Mouse (Mus musculus) embryo, embryonic 9.5 days (tissue): ENCODE measurements at regions not wholly inside any gene's neighbourhood (a gene's known extent, or its start where the extent isn't known, plus 50 kb on each side); places are given as distances from the start of the nearest gene placed in this dataset.
"Not testable (repeated sequence)": the region's sequence is repeated elsewhere in the genome, so short reads cannot be mapped to it uniquely, and the experiment has no call there.

Experiments
- DNase-seq: peaks from one replicate; pipeline ENCODE4 v3.0.0-alpha.2; 2017; ENCODE audit errors: extremely low spot score

DNA sequence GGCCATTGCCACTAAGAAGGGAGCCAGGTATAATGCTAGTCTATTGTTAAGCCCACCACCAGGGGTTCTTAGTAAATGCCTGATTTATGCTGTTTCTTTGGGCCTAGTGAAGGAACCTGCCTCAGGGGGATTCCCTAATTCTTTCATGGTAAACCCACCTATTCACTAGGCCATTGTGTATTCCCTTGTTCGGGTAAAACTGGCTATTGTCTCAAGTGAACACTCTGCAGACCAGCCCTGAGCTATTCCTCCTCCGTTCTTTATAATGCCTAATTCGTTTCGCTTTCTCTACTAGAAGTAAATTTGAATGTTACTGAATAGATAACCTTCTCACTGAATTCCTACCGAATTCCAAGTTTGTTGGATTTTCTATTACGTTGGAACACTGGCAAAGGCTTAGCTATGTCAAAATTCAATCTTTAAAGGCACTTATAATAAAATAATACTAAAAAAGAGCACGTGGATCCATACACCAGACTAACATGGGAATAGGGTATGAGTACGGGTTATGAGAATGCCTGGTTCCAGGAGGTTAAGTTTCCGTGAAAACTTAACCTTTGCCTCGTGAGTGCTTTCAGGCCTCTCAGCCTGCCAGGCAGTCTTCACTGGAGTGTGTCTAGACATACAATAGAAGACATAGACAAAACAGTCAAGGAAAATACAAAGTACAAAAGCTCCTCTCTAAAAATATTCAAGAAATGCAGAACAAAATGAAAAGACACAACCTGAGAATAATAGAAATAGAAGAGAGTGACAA, 536.8 kb upstream of the Cntn5 start:
- not testable (repeated sequence) for DNase-seq

DNA sequence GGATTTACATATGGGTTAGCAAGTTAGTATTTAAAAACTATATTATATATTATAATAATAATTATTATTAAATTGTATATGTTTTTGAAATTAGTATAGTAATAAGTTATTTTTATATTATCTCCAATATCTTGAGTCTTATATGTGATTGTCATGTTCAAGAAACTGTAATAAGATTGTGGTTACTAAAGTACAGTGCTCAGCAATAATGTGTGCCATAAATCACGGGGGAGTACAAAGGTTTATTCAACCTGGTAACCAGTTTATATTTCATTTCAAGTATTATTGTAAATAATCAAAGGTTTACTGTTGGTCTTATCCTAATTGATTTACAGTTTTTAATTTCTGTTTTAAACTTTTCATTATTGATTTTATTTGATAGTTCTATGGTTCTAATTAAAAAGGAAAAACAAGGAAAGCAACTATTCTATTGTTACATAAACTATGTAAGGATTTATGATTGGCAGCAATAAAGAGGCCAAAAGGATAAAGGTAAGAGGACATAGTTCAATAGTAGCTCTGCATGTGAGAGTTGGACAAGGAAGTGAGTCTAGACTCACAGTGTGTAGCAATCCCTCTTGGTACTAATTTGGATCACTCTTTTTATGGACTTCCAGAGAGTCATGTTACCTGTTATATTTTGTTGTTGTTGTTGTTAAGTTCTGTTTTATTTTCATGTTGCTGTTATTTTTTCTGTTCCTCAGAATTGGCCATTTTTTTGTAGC, 532.0 kb upstream of the Cntn5 start:
- DNase-seq = no peak

GRCm38 (mm10) chr9:11436014-11436413, 531.4 kb upstream of the Cntn5 start:
- DNase-seq = no peak

DNA sequence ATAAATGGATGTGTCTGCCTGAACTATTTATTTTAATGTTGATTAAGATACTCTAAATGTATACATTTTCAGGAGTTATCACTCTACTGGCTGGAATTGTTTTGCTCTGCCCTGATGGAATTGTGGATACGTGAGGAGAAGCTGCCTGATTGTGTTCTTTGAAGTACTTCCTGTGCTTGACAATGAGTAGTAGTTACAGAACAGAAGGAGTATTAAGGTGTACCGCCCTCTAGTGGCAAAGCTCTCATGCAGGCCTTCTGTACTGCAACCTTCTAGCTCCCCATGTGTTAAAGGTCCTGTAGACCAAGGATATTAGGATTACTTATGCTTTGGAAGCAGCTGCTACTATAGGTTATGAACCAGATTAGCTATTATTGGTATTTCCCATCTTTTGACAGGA, 530.4 kb upstream of the Cntn5 start:
- DNase-seq = peak; percentile 22

GRCm38 (mm10) chr9:11426473-11426872, 521.9 kb upstream of the Cntn5 start:
- DNase-seq = no peak

- DNase-seq = no peak
Observed at GRCm38 (mm10) chr9:11396829-11397228, 492.3 kb upstream of the Cntn5 start.

DNA sequence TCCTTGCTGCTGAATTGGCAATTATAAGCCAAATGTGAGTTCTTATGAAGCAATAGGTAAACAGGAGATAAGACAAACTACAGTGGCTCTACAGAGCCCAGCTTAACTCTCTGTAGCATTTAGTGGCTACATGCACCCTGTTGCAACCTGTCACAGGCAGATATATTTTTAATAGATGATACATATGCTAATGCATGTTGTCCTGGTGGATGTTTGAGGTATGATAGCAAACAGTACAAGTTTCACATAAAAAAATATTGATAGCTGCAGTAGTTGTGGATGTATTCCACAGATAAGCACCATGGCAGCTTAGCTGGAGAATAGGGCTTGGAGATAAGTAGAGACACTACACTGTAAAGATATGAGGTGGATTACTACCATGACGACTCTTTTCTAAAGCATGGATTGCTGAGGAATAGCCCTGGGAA, 477.1 kb upstream of the Cntn5 start:
- no peak for DNase-seq

DNA sequence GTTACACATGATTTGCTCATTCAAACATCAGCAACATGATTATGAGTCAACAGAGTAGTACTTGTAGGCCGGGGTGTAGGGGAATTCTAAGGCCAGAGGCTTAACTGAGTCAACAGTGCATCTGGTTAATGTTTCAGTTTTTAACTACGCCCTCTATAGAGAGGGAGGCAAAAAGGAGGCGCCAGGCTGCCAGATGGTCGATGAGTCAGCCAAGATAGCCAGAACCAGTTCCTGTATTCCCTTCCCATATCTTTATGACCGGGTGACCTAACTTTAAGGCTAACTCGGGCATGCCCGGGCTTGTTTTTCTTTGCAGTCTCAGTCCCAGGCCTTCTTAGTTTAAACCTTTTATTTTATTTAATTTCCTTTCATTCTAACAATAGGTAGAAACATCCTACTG, 476.0 kb upstream of the Cntn5 start:
- no peak for DNase-seq

GRCm38 (mm10) chr9:11378046-11378445, 473.5 kb upstream of the Cntn5 start:
- DNase-seq = no peak

DNA sequence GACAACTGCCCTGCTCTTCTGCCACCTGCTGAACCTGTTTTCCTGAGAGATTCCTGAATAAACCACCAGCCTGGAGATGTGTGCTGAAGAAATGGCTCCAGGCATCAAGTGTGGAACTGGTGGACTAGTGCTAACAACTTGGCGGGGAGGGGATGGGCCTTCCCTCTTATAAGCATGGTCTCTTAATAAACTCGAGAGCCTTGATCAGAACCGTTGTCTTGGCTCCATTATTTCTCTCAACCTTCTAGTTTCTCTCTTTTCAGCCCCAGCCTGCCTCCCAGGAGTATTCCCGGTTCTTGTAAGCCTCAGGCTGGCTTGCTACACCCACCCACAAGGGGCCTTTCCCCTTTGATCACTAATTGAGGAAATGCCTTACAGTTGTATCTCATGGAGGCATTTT, 473.0 kb upstream of the Cntn5 start:
- DNase-seq = no peak

GRCm38 (mm10) chr9:11373294-11373903, 468.8 kb upstream of the Cntn5 start:
- no peak for DNase-seq

DNA sequence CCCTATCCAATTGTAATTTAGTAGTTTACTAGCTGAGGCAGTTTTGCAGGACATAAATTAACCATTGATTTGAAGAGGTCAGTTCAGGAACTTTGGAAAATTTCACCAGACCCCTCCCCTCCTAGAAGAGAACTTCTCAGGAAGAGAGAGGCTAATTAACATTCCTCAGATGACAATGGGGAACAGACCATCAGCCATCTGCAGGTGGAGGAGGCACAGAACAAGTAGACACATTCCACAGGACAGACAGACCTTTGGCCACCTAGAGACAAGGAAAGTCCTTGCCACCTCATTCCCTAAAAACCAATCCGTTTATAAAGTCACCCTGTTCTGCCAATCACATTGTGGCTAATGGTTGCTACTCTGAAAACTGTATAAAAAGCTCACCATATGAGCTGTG, 463.5 kb upstream of the Cntn5 start:
- DNase-seq = no peak

GRCm38 (mm10) chr9:11328900-11329299, 424.3 kb upstream of the Cntn5 start:
- DNase-seq = no peak

DNA sequence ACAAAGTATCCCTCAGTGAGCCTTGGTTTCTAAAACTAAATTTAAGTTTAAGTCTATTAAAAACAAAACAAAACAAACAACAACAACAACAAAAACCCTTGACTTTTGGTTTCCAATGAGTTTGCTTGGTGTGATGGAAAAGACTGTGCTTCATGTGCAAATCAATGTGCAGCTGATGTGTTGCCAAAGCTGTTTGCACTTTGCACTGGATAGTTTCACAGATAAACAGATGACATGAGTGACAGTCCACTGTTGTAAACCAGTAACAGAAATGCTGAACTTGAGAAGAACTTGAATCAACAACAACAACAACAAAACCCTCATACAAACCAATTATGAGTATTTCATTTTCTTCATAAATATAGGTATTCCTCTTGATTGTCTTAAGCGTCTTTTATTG, 412.6 kb upstream of the Cntn5 start:
- no peak for DNase-seq

DNA sequence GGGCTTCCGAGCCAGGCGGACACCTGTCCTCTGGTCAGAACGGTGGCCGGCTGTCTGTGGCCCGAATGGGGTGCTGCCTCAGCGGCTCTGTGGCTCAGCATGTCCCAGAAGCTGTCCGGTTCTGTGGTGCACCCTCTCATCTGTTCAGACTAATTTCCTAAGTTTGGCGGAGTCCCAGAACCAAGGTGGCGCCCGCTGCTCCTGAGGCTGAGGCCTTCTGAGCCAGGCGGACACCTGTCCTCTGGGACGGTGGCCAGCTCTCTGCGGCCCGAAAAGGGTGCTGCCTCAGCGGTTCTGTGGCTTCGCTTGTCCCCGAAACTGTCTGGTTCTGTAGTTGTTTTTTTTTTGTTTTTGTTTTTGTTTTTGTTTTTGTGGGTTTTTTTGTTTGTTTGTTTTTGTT, 392.5 kb upstream of the Cntn5 start:
- DNase-seq = not testable (repeated sequence)

DNA sequence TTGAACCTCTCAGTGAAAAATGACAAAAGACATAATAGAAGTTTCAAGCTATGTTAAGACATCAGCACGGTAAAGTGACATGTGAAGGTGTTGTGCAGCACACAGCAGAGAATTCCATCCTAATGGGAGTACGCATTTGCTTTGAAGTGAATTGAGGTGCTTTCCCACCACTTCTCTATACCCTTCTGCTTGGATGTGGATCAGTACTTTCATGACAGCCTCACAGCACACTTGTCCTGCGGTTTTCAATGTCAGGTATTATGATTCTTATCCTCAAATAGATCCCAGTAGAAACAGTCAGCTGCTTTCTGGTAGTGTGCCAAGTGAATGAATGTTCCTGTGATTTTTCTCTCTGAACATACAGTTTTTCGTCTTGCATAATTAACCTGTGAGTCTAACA, 380.6 kb upstream of the Cntn5 start:
- no peak for DNase-seq

DNA sequence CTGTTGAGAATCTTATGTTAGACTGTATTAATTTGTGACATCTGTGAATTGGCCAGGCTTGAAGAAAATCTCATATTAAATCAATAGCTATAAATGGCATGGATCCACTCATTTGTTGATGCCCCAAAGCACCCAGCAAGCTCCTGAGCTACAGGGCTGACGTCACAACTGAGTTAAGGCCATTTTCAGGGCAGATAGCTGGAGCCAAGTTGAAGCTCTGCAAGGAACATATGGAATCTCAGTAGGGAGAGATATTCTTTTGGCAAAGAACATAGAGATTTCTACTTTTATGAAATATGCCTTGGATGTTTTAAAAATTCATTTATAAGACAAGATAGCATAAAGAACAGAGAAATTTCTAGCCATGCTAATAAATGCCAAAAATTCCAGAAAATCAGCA, 380.0 kb upstream of the Cntn5 start:
- DNase-seq = no peak

DNA sequence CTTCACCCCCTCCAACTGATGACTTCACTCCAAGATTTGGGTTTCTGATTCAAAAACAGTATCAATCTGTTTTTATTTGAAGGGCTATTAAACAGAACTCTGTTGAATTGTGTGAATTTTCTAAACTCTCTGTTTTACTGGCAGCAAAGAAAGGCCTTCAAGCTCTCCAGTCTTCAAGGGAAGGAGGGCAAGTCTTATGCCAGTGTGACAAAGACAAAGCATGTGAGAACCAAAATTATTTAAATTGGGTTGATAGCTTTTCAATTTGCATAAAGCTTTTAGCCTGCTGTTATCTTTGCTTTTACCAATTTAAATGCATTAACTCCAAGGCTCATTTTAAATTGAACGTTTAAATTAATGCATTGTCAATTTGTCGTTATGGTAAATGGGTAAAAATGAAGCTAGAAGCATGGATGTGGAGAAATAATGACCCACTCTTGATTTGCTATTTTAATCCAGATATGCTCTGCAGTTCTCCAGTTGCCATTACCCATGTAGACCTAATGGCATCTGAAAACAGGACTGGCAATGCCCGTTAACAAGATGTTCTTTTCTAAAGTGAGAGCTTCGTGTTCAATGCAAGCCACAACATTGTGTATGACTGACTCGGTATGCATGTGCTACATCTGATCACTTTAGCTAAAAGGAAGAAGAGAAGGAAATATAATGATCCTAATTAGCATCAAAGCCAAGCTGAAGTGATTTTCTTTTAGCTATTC, 375.0 kb upstream of the Cntn5 start:
- no peak for DNase-seq

DNA sequence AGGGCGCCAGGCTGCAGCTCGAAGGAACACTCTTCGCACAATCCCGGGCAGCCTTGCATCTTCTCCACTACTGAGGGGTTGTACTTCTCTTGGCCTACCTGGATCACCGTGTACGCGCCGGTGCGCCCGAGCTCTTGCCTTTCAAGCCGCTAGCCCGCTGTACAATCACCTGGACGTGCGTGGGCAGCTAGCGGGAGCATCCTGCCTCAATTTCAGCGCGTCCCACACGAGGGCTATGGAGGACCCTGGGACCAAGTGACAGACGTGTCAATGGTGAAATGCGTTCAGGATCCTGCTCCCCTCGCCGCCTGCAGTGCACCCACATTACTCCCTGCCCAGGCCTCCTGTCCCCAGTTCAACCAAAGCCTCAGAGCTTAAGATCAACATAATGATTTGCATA, 373.2 kb upstream of the Cntn5 start:
- no peak for DNase-seq

GRCm38 (mm10) chr9:11276966-11277365, 372.4 kb upstream of the Cntn5 start:
- no peak for DNase-seq

GRCm38 (mm10) chr9:11256848-11257247, 352.3 kb upstream of the Cntn5 start:
- no peak for DNase-seq

GRCm38 (mm10) chr9:11206829-11207228, 302.3 kb upstream of the Cntn5 start:
- DNase-seq = no peak
